Mouse (Mus musculus) small intestine, adult 2 months (tissue): Measurements from ENCODE around the gene Tcl1.
"Not testable (repeated sequence)": the region's sequence is repeated elsewhere in the genome, so short reads cannot be mapped to it uniquely, and the experiment has no call there.

Source experiments
- CTCF ChIP-seq: fragments of 200-500 bp; IDR thresholded peaks from 2 replicates; pipeline ENCODE4 v1.5.1; 2012; ENCODE audit warnings: low read depth, mild to moderate bottlenecking, control low read depth, inconsistent platforms, low read length, moderate library complexity, mixed read lengths; ENCODE audit not compliant: insufficient replicate concordance, insufficient read length; ENCODE audit errors: extremely low read depth
- POLR2A ChIP-seq: fragments of 200-500 bp; IDR thresholded peaks from 2 replicates; pipeline ENCODE4 v1.6.1; 2012; ENCODE audit warnings: low read depth, mild to moderate bottlenecking, control low read depth, inconsistent platforms, low read length, moderate library complexity

DNA sequence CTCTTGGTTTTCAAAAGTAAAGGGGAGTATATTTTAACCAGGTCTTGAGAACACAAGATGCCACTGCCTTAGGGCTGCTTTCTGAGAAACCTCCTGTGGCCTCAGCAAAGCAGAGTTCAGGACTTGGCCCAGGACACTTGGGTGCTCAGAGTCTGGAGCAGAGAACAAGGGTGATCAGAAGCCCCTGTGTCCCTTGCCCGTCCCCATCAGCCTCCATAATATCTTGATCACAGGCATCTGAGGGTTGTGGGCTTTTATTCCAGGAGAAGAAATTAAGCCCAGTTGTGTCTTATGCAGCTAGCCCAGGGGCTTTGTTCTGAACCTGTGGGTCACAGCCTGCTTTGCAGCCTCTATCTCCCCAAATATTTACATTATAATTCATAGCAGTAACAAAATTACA lies 20.9 kb downstream of the Tcl1 start, which contains the start of gene Tcl1b4:
- TF ChIP-seq CTCF, POLR2A: not testable (repeated sequence)
